9 mouse cellular contexts compared by ENCODE assay signal in the genomic region with DNA sequence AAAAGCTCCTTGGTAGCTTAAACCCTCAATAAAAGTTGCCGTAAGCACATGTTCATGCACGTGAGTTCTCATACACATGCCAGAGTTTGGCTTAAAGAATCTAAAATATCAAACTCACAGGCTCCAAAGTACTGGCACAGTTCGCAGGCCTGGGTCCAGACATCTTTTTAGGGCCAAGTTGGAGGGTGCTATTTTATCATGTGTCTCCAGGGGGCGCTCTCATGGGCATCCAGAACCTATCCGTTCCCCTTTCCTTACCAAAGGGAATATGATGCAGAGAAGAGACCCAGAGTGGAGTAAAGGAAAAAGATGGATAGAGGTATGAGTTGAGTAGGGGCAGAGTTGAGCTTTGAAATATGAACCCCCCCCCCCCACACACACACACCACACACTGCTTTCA.
DNase-seq lines count a peak whose midpoint lies in the region; ATAC-seq and TF ChIP-seq lines count a peak whose summit lies in the region.
"Had no signal": no experiment of that assay in that cellular context is flagged by ENCODE, and none has a peak within 500 bp of the region (broad histone marks: within the 10 kb centered on the region; RNA-seq: fewer than 3 reads in every experiment).

No protein-coding gene starts in this region.

- no peak overlapping the region for H3K9ac ChIP-seq in heart, adult 2 months (ENCODE audit: low read depth, low read length)
- no peak overlapping the region for H3K9ac ChIP-seq in heart, embryonic 12.5 days
- no peak overlapping the region for H3K9ac ChIP-seq in midbrain, embryonic 14.5 days (replicated peaks; ENCODE audit: low read length)
- H3K9ac ChIP-seq: liver, embryonic 15.5 days had no signal

- H3K79me2 ChIP-seq in heart, adult 2 months (replicated peaks; ENCODE audit: control insufficient read depth, insufficient read depth, low read length), result no peaks in the 10 kb centered on the region

- no peak for ATAC-seq in heart, embryonic 12.5 days (ENCODE audit: insufficient number of reproducible peaks, low FRiP score)
- 0 out of 2 replicates have a peak, but pooled peaks have one; percentile 40 for ATAC-seq in cerebellum, adult (ENCODE audit: insufficient number of reproducible peaks, low FRiP score, low TSS enrichment)
- ATAC-seq in midbrain, embryonic 14.5 days (ENCODE audit: low FRiP score, low TSS enrichment), result no peak

- H3K27me3 ChIP-seq in heart, adult 2 months (ENCODE audit: control insufficient read depth, insufficient read depth, low read length), result no peaks in the 10 kb centered on the region
- H3K27me3 ChIP-seq in heart, embryonic 12.5 days (replicated peaks), result no peaks in the 10 kb centered on the region
- no peaks in the 10 kb centered on the region for H3K27me3 ChIP-seq in midbrain, embryonic 14.5 days (ENCODE audit: control insufficient read depth, insufficient read depth, low read length)
- H3K27me3 ChIP-seq: liver, embryonic 15.5 days had no signal

- WGBS in heart, adult 2 months, result 57% methylated on average over 5 of the region's 5 CpGs
- WGBS in heart, embryonic 12.5 days, result 54% methylated on average over 5 of the region's 5 CpGs
- WGBS in midbrain, embryonic 14.5 days, result 56% methylated on average over 5 of the region's 5 CpGs

- no peaks in the 10 kb centered on the region for H3K36me3 ChIP-seq in heart, adult 2 months (ENCODE audit: control insufficient read depth, insufficient read depth, low read length)
- no peaks in the 10 kb centered on the region for H3K36me3 ChIP-seq in heart, embryonic 12.5 days
- H3K36me3 ChIP-seq in midbrain, embryonic 14.5 days (ENCODE audit: control insufficient read depth, insufficient read depth, low read length), result no peaks in the 10 kb centered on the region
- H3K36me3 ChIP-seq: liver, embryonic 15.5 days had no signal

- no peak for DNase-seq in heart, adult 2 months
- peak; percentile 48 to 65 for DNase-seq in right cerebral cortex, postnatal 10 days (ENCODE audit: low spot score in 2 of 2)
- DNase-seq in right cerebral cortex, adult 18-20 months, result no peak
- DNase-seq in midbrain, embryonic 14.5 days, result peak; percentile 49
- DNase-seq in layer of hippocampus, postnatal 36 days, result no peak
- no peak for DNase-seq in kidney, postnatal 14 days

- no peaks in the 10 kb centered on the region; the same call in 1 of the 2 replicates for H3K4me1 ChIP-seq in heart, adult 2 months (ENCODE audit: control insufficient read depth, insufficient read depth, low read length)
- peaks cover 26% of the 10 kb centered on the region for H3K4me1 ChIP-seq in heart, embryonic 12.5 days (replicated peaks)
- H3K4me1 ChIP-seq in midbrain, embryonic 14.5 days (ENCODE audit: control insufficient read depth, insufficient read depth, low read length), result peaks cover 5% of the 10 kb centered on the region; the same call in 1 of the 2 replicates
- H3K4me1 ChIP-seq: liver, embryonic 15.5 days had no signal

- peak; percentile 57 for TF ChIP-seq CTCF in heart, adult 2 months (IDR thresholded peaks at IDR 0.05)

- no peak for TF ChIP-seq EP300 in heart, adult 2 months (IDR thresholded peaks at IDR 0.05; ENCODE audit: insufficient read depth, low read depth, low read length)

- no peak overlapping the region for H3K4me3 ChIP-seq in heart, adult 2 months
- H3K4me3 ChIP-seq in heart, embryonic 12.5 days, result no peak overlapping the region
- no peak overlapping the region for H3K4me3 ChIP-seq in midbrain, embryonic 14.5 days (replicated peaks; ENCODE audit: low read depth, low read length)
- H3K4me3 ChIP-seq: liver, embryonic 15.5 days had no signal

- intact Hi-C loops in heart, adult 2 months (cut with DNase I), result no loop called here

- no peaks in the 10 kb centered on the region for H3K9me3 ChIP-seq in heart, embryonic 12.5 days (replicated peaks)
- H3K9me3 ChIP-seq in midbrain, embryonic 14.5 days (ENCODE audit: control insufficient read depth, low read length), result no peaks in the 10 kb centered on the region
- H3K9me3 ChIP-seq: liver, embryonic 15.5 days had no signal

- TF ChIP-seq POLR2A in heart, adult 2 months (IDR thresholded peaks at IDR 0.05; ENCODE audit: insufficient read depth, low read depth, low read length), result no peak

- no peak overlapping the region for H3K4me2 ChIP-seq in heart, embryonic 12.5 days
- H3K4me2 ChIP-seq in midbrain, embryonic 14.5 days (ENCODE audit: low read length), result no peak overlapping the region
- H3K4me2 ChIP-seq: liver, embryonic 15.5 days had no signal

- no peak overlapping the region for H3K27ac ChIP-seq in heart, adult 2 months
- H3K27ac ChIP-seq in heart, embryonic 12.5 days (ENCODE audit: poor library complexity, severe bottlenecking), result no peak overlapping the region
- H3K27ac ChIP-seq in midbrain, embryonic 14.5 days (replicated peaks; ENCODE audit: low read depth, low read length), result no peak overlapping the region
- H3K27ac ChIP-seq: liver, embryonic 15.5 days had no signal

Comparison
In these comparisons a context has a peak if more than half of its experiments do, and no peak if none do; other contexts are left out.
1. DNase-seq: peak in right cerebral cortex, postnatal 10 days (2 of 2) and midbrain, embryonic 14.5 days (single experiment); none in heart, adult 2 months (0 of 2), right cerebral cortex, adult 18-20 months (single experiment), layer of hippocampus, postnatal 36 days (0 of 2) and kidney, postnatal 14 days (single experiment).